ENCODE assay signal across 25 mouse cellular contexts in genomic region chr19:47052927-47053326, GRCm38 (mm10). TPM values are rescaled to one million over a fixed set of nuclear protein-coding genes. Genes with fewer than 3 reads are reported as not detected.
DNase-seq lines count a peak whose midpoint lies in the region; ATAC-seq and TF ChIP-seq lines count a peak whose summit lies in the region.
"Had no signal": no experiment of that assay in that cellular context is flagged by ENCODE, and none has a peak within 500 bp of the region (broad histone marks: within the 10 kb centered on the region; RNA-seq: fewer than 3 reads in every experiment).

No protein-coding gene starts in this region.

- H3K4me3 ChIP-seq in intestine, embryonic 14.5 days (ENCODE audit: low read depth, low read length), result no peak overlapping the region
- H3K4me3 ChIP-seq in intestine, embryonic 15.5 days (replicated peaks), result no peak overlapping the region
- no peak overlapping the region for H3K4me3 ChIP-seq in kidney, postnatal 0 days (replicated peaks; ENCODE audit: low read depth, low read length)
- no peak overlapping the region for H3K4me3 ChIP-seq in ES-E14 (ENCODE audit: insufficient read depth in 1 of 2, low read depth in 1 of 2, low read length in 2 of 2, poor library complexity in 1 of 2, severe bottlenecking in 1 of 2)
- H3K4me3 ChIP-seq in small intestine, adult 2 months (ENCODE audit: low read depth, low read length), result no peak overlapping the region
- H3K4me3 ChIP-seq: embryonic facial prominence, embryonic 13.5 days; forebrain, embryonic 12.5 days; heart, adult 2 months; heart, embryonic 15.5 days; hindbrain, embryonic 10.5 days had no signal

- H3K27me3 ChIP-seq in intestine, embryonic 14.5 days (replicated peaks; ENCODE audit: control insufficient read depth, insufficient read depth, low read length), result no peaks in the 10 kb centered on the region
- H3K27me3 ChIP-seq in intestine, embryonic 15.5 days (replicated peaks), result no peaks in the 10 kb centered on the region
- H3K27me3 ChIP-seq in kidney, postnatal 0 days (ENCODE audit: insufficient read depth, low read length), result no peaks in the 10 kb centered on the region
- no peaks in the 10 kb centered on the region for H3K27me3 ChIP-seq in small intestine, adult 2 months (ENCODE audit: control insufficient read depth, insufficient read depth, low read length)
- H3K27me3 ChIP-seq: embryonic facial prominence, embryonic 13.5 days; forebrain, embryonic 12.5 days; heart, embryonic 15.5 days had no signal

- in situ Hi-C loops in ES-E14 (cut with MboI; ENCODE audit: low sequenced_read_pairs in 2 of 2, unreplicated experiment in 2 of 2), result no loop called here

- peaks cover 4% of the 10 kb centered on the region for H3K4me1 ChIP-seq in intestine, embryonic 14.5 days (replicated peaks; ENCODE audit: control insufficient read depth, insufficient read depth, low read length)
- peaks cover 9% of the 10 kb centered on the region for H3K4me1 ChIP-seq in intestine, embryonic 15.5 days (replicated peaks)
- peaks cover 8% of the 10 kb centered on the region; the same call in 1 of the 2 replicates for H3K4me1 ChIP-seq in kidney, postnatal 0 days (replicated peaks; ENCODE audit: insufficient read depth, low read length)
- peaks cover 6 to 7% of the 10 kb centered on the region in 2 experiments; a peak in 3 of 4 replicates for H3K4me1 ChIP-seq in ES-E14 (ENCODE audit: control insufficient read depth in 2 of 2, insufficient read depth in 2 of 2, low read length in 2 of 2, poor library complexity in 1 of 2)
- H3K4me1 ChIP-seq in small intestine, adult 2 months (ENCODE audit: control insufficient read depth, insufficient read depth, insufficient read length, low read length), result peaks cover 10% of the 10 kb centered on the region; the same call in 1 of the 2 replicates

- 78% methylated on average over 4 of the region's 4 CpGs for WGBS in intestine, embryonic 14.5 days
- 73% methylated on average over 4 of the region's 4 CpGs for WGBS in intestine, embryonic 15.5 days
- 71% methylated on average over 4 of the region's 4 CpGs for WGBS in kidney, postnatal 0 days
- WGBS in small intestine, adult 2 months, result 56% methylated on average over 4 of the region's 4 CpGs

- H3K9me3 ChIP-seq in intestine, embryonic 14.5 days (ENCODE audit: control insufficient read depth, low read length), result no peaks in the 10 kb centered on the region
- H3K9me3 ChIP-seq in intestine, embryonic 15.5 days, result no peaks in the 10 kb centered on the region
- H3K9me3 ChIP-seq in kidney, postnatal 0 days (replicated peaks; ENCODE audit: low read length), result no peaks in the 10 kb centered on the region
- no peaks in the 10 kb centered on the region for H3K9me3 ChIP-seq in ES-E14 (ENCODE audit: control insufficient read depth, insufficient read depth, low read depth, low read length)
- H3K9me3 ChIP-seq: embryonic facial prominence, embryonic 13.5 days; forebrain, embryonic 12.5 days; heart, embryonic 15.5 days; hindbrain, embryonic 10.5 days had no signal

- DNase-seq in intestine, embryonic 14.5 days (ENCODE audit: low spot score), result no peak
- DNase-seq in kidney, postnatal 0 days (ENCODE audit: low spot score), result no peak
- DNase-seq in kidney, adult 18-20 months, result no peak
- DNase-seq in ES-E14 (ENCODE audit: low read depth, low spot score), result no peak
- DNase-seq in heart, postnatal 4 days, result no peak
- DNase-seq: adrenal gland, postnatal 14 days; B cell, adult 2 months; cerebellum, adult 11-12 months; cerebellum, adult 9-10 months; cerebellum, postnatal 25 days; gastrocnemius, postnatal 14 days; heart, adult 2 months; heart, postnatal 14 days had no signal

- H3K36me3 ChIP-seq in intestine, embryonic 14.5 days (ENCODE audit: control insufficient read depth, insufficient read depth, low read length), result no peaks in the 10 kb centered on the region
- H3K36me3 ChIP-seq in intestine, embryonic 15.5 days, result no peaks in the 10 kb centered on the region
- no peaks in the 10 kb centered on the region; the same call in 1 of the 2 replicates for H3K36me3 ChIP-seq in kidney, postnatal 0 days (ENCODE audit: insufficient read depth, low read length)
- H3K36me3 ChIP-seq in ES-E14 (ENCODE audit: control insufficient read depth, insufficient read depth, low read length, poor library complexity, severe bottlenecking), result peaks cover 4% of the 10 kb centered on the region
- 0 out of 2 replicates have a peak, but pooled peaks cover 2% of the 10 kb centered on the region for H3K36me3 ChIP-seq in small intestine, adult 2 months (ENCODE audit: control insufficient read depth, insufficient read depth, low read length)
- H3K36me3 ChIP-seq: embryonic facial prominence, embryonic 13.5 days; forebrain, embryonic 12.5 days; heart, embryonic 15.5 days had no signal

- H3K27ac ChIP-seq in intestine, embryonic 14.5 days (ENCODE audit: low read depth), result 0 out of 2 replicates have a peak overlapping the region, but pooled peaks have one; percentile 16
- H3K27ac ChIP-seq in intestine, embryonic 15.5 days, result no peak overlapping the region
- H3K27ac ChIP-seq in kidney, postnatal 0 days, result 0 out of 2 replicates have a peak overlapping the region, but pooled peaks have one; percentile 62
- no peak overlapping the region for H3K27ac ChIP-seq in ES-E14 (ENCODE audit: insufficient read depth, low read depth, low read length, poor library complexity, severe bottlenecking)
- peak overlapping the region; percentile 81 for H3K27ac ChIP-seq in small intestine, adult 2 months (ENCODE audit: insufficient read depth, low read depth, low read length)
- H3K27ac ChIP-seq: embryonic facial prominence, embryonic 13.5 days; forebrain, embryonic 12.5 days; heart, adult 2 months; heart, embryonic 15.5 days; hindbrain, embryonic 10.5 days; hindbrain, embryonic 14.5 days had no signal

- H3K9ac ChIP-seq in intestine, embryonic 14.5 days (ENCODE audit: low read length), result no peak overlapping the region
- H3K9ac ChIP-seq in intestine, embryonic 15.5 days, result no peak overlapping the region
- no peak overlapping the region for H3K9ac ChIP-seq in kidney, postnatal 0 days (ENCODE audit: low read depth, low read length)
- no peak overlapping the region for H3K9ac ChIP-seq in ES-E14 (ENCODE audit: insufficient read depth, low read depth, low read length, poor library complexity, severe bottlenecking)
- H3K9ac ChIP-seq: embryonic facial prominence, embryonic 13.5 days; forebrain, embryonic 12.5 days; heart, embryonic 15.5 days; hindbrain, embryonic 14.5 days had no signal

- ATAC-seq in intestine, embryonic 14.5 days (replicated peaks; ENCODE audit: low FRiP score, low TSS enrichment, low read depth), result no peak
- ATAC-seq in intestine, embryonic 15.5 days, result no peak
- no peak for ATAC-seq in kidney, postnatal 0 days (replicated peaks; ENCODE audit: low FRiP score, low read depth)
- ATAC-seq: activated CD4-positive, CD25-positive, alpha-beta regulatory T cell, adult 4 months; CD4-positive, CD25-positive, alpha-beta regulatory T cell, adult 4 months; forebrain, embryonic 16.5 days; Patski had no signal

- no peak for TF ChIP-seq POLR2A in small intestine, adult 2 months (IDR thresholded peaks at IDR 0.05; ENCODE audit: low read depth, low read length)

- peak; percentile 8; the same call in 1 of the 2 replicates for TF ChIP-seq CTCF in kidney, postnatal 0 days (IDR thresholded peaks at IDR 0.05; ENCODE audit: low read depth)
- no peak for TF ChIP-seq CTCF in small intestine, adult 2 months (IDR thresholded peaks at IDR 0.05; ENCODE audit: extremely low read depth, insufficient read length, insufficient replicate concordance, low read depth, low read length)

- no peak overlapping the region for H3K4me2 ChIP-seq in intestine, embryonic 14.5 days (ENCODE audit: low read length)
- H3K4me2 ChIP-seq in intestine, embryonic 15.5 days (replicated peaks), result no peak overlapping the region
- H3K4me2 ChIP-seq in kidney, postnatal 0 days (ENCODE audit: low read length), result no peak overlapping the region
- H3K4me2 ChIP-seq: embryonic facial prominence, embryonic 13.5 days; forebrain, embryonic 12.5 days; heart, embryonic 11.5 days; heart, embryonic 15.5 days; hindbrain, embryonic 14.5 days had no signal

RNA-seq across cellular contexts. Expression of gene Pcgf6, which starts 2.2 kb away (rescaled TPM):
- 31.1 and 33.4 TPM in 2 replicates for polyA plus RNA-seq in intestine, embryonic 14.5 days (2014; fragmentation: Nextera tagmentation; extraction: Ambion mirVana)
- 18.9 and 19.5 TPM in 2 replicates for polyA plus RNA-seq in intestine, embryonic 15.5 days (2015; fragmentation: Nextera tagmentation; extraction: Ambion mirVana)
- 19.2 and 20.3 TPM in 2 replicates for polyA plus RNA-seq in kidney, postnatal 0 days (2015; fragmentation: Nextera tagmentation; extraction: Ambion mirVana)
- 34.0 and 40.2 TPM in 2 replicates for total RNA-seq in ES-E14 (2012; rRNA removed)
- polyA plus RNA-seq in small intestine, adult 2 months (2012; rRNA removed), result 4.1 and 4.4 TPM in 2 replicates
- 1 to 10 TPM; 3.9 to 4.2 TPM for total RNA-seq in heart, postnatal 4 days (2021)

RNA-seq across cellular contexts. Expression of gene Taf5, which starts 14.6 kb away (rescaled TPM):
- 8.3 and 8.8 TPM in 2 replicates for polyA plus RNA-seq in intestine, embryonic 14.5 days (2014; fragmentation: Nextera tagmentation; extraction: Ambion mirVana)
- polyA plus RNA-seq in intestine, embryonic 15.5 days (2015; fragmentation: Nextera tagmentation; extraction: Ambion mirVana), result 5.0 and 5.5 TPM in 2 replicates
- 3.5 and 4.3 TPM in 2 replicates for polyA plus RNA-seq in kidney, postnatal 0 days (2015; fragmentation: Nextera tagmentation; extraction: Ambion mirVana)
- 17.1 and 19.2 TPM in 2 replicates for total RNA-seq in ES-E14 (2012; rRNA removed)
- polyA plus RNA-seq in small intestine, adult 2 months (2012; rRNA removed), result 2.1 and 3.2 TPM in 2 replicates
- 1 to 10 TPM; 5.1 to 5.2 TPM for total RNA-seq in heart, postnatal 4 days (2021)

RNA-seq across cellular contexts. Expression of gene Usmg5, which starts 37.5 kb away (rescaled TPM):
- polyA plus RNA-seq in intestine, embryonic 14.5 days (2014; fragmentation: Nextera tagmentation; extraction: Ambion mirVana), result 1,243 and 1,445 TPM in 2 replicates
- 1,509 and 1,736 TPM in 2 replicates for polyA plus RNA-seq in intestine, embryonic 15.5 days (2015; fragmentation: Nextera tagmentation; extraction: Ambion mirVana)
- 2,320 and 2,713 TPM in 2 replicates for polyA plus RNA-seq in kidney, postnatal 0 days (2015; fragmentation: Nextera tagmentation; extraction: Ambion mirVana)
- total RNA-seq in ES-E14 (2012; rRNA removed), result 236 and 385 TPM in 2 replicates
- 17.8 and 34.7 TPM in 2 replicates for polyA plus RNA-seq in small intestine, adult 2 months (2012; rRNA removed)
- total RNA-seq in heart, postnatal 4 days (2021), result 1,000 to 10,000 TPM; 1,795 to 1,908 TPM

RNA-seq across cellular contexts. Expression of gene Pdcd11, which starts 37.6 kb away (rescaled TPM):
- polyA plus RNA-seq in intestine, embryonic 14.5 days (2014; fragmentation: Nextera tagmentation; extraction: Ambion mirVana), result 11.7 and 12.6 TPM in 2 replicates
- 9.2 and 9.3 TPM in 2 replicates for polyA plus RNA-seq in intestine, embryonic 15.5 days (2015; fragmentation: Nextera tagmentation; extraction: Ambion mirVana)
- polyA plus RNA-seq in kidney, postnatal 0 days (2015; fragmentation: Nextera tagmentation; extraction: Ambion mirVana), result 7.3 TPM in 2 replicates
- 117 and 129 TPM in 2 replicates for total RNA-seq in ES-E14 (2012; rRNA removed)
- 2.8 and 4.3 TPM in 2 replicates for polyA plus RNA-seq in small intestine, adult 2 months (2012; rRNA removed)
- total RNA-seq in heart, postnatal 4 days (2021), result 10 to 100 TPM; 15.4 to 15.5 TPM

RNA-seq across cellular contexts. Expression of gene Nt5c2, which starts 38.0 kb away (rescaled TPM):
- 55.1 and 64.1 TPM in 2 replicates for polyA plus RNA-seq in intestine, embryonic 14.5 days (2014; fragmentation: Nextera tagmentation; extraction: Ambion mirVana)
- polyA plus RNA-seq in intestine, embryonic 15.5 days (2015; fragmentation: Nextera tagmentation; extraction: Ambion mirVana), result 48.4 and 49.1 TPM in 2 replicates
- 68.4 and 87.5 TPM in 2 replicates for polyA plus RNA-seq in kidney, postnatal 0 days (2015; fragmentation: Nextera tagmentation; extraction: Ambion mirVana)
- 26.9 and 27.0 TPM in 2 replicates for total RNA-seq in ES-E14 (2012; rRNA removed)
- polyA plus RNA-seq in small intestine, adult 2 months (2012; rRNA removed), result 4.4 and 6.1 TPM in 2 replicates
- 100 to 1,000 TPM; 147 to 157 TPM for total RNA-seq in heart, postnatal 4 days (2021)

Comparison
In these comparisons a context has a peak if more than half of its experiments do, and no peak if none do; other contexts are left out.
1. H3K27ac ChIP-seq: peak in intestine, embryonic 14.5 days (single experiment), kidney, postnatal 0 days (single experiment) and small intestine, adult 2 months (single experiment); none in intestine, embryonic 15.5 days (single experiment) and ES-E14 (single experiment).
2. RNA of gene Usmg5, which starts 37.5 kb away (polyA plus RNA-seq): 2,320 to 2,713 TPM in kidney, postnatal 0 days, 1,509 to 1,736 TPM in intestine, embryonic 15.5 days and 1,243 to 1,445 TPM in intestine, embryonic 14.5 days; 17.8 to 34.7 TPM in small intestine, adult 2 months; every median in the first group is over 10 times any median in the second.